Comparison of ENCODE assay signal across 10 mouse cellular contexts in genomic region chr19:38206669-38207068, GRCm38 (mm10). TPM values are rescaled to one million over a fixed set of nuclear protein-coding genes. Genes with fewer than 3 reads are reported as not detected.
DNase-seq lines count a peak whose midpoint lies in the region; ATAC-seq and TF ChIP-seq lines count a peak whose summit lies in the region.
"Had no signal": no experiment of that assay in that cellular context is flagged by ENCODE, and none has a peak within 500 bp of the region (broad histone marks: within the 10 kb centered on the region; RNA-seq: fewer than 3 reads in every experiment).

No protein-coding gene starts in this region.

- no peak overlapping the region for H3K4me3 ChIP-seq in forebrain, embryonic 11.5 days (ENCODE audit: low read depth, low read length)
- no peak overlapping the region for H3K4me3 ChIP-seq in forebrain, embryonic 10.5 days
- H3K4me3 ChIP-seq in lung, adult 2 months (replicated peaks; ENCODE audit: extremely low read depth, low read depth, low read length) = no peak overlapping the region
- no peak overlapping the region for H3K4me3 ChIP-seq in forebrain, embryonic 15.5 days
- H3K4me3 ChIP-seq: liver, embryonic 13.5 days had no signal

- H3K36me3 ChIP-seq in forebrain, embryonic 11.5 days (ENCODE audit: control insufficient read depth, insufficient read depth, low read length) = no peaks in the 10 kb centered on the region; the same call in 1 of the 2 replicates
- peaks cover 46% of the 10 kb centered on the region for H3K36me3 ChIP-seq in forebrain, embryonic 10.5 days (replicated peaks)
- H3K36me3 ChIP-seq in forebrain, embryonic 15.5 days = peaks cover 24% of the 10 kb centered on the region

- H3K4me2 ChIP-seq in forebrain, embryonic 11.5 days (ENCODE audit: low read depth, low read length, severe bottlenecking) = no peak overlapping the region
- no peak overlapping the region for H3K4me2 ChIP-seq in forebrain, embryonic 15.5 days (replicated peaks)
- H3K4me2 ChIP-seq: liver, embryonic 13.5 days had no signal

- no peaks in the 10 kb centered on the region for H3K27me3 ChIP-seq in forebrain, embryonic 11.5 days (ENCODE audit: control insufficient read depth, insufficient read depth, low read length)
- no peaks in the 10 kb centered on the region for H3K27me3 ChIP-seq in forebrain, embryonic 10.5 days (ENCODE audit: poor library complexity, severe bottlenecking)
- no peaks in the 10 kb centered on the region for H3K27me3 ChIP-seq in forebrain, embryonic 15.5 days
- H3K27me3 ChIP-seq: liver, embryonic 13.5 days had no signal

- H3K27ac ChIP-seq in forebrain, embryonic 11.5 days (ENCODE audit: low read depth, low read length) = no peak overlapping the region
- H3K27ac ChIP-seq in forebrain, embryonic 10.5 days = no peak overlapping the region
- no peak overlapping the region for H3K27ac ChIP-seq in forebrain, embryonic 15.5 days (replicated peaks)
- H3K27ac ChIP-seq: liver, embryonic 13.5 days had no signal

- WGBS in forebrain, embryonic 11.5 days = 55% methylated on average over 9 of the region's 9 CpGs
- 58% methylated on average over 9 of the region's 9 CpGs for WGBS in forebrain, embryonic 10.5 days
- 64% methylated on average over 9 of the region's 9 CpGs for WGBS in lung, adult 2 months
- 53% methylated on average over 9 of the region's 9 CpGs for WGBS in forebrain, embryonic 15.5 days

- ATAC-seq in forebrain, embryonic 11.5 days (replicated peaks; ENCODE audit: low FRiP score) = no peak
- 0 out of 2 replicates have a peak, but pooled peaks have one; percentile 66 for ATAC-seq in forebrain, embryonic 15.5 days (replicated peaks)

- no peak overlapping the region for H3K9ac ChIP-seq in forebrain, embryonic 11.5 days (ENCODE audit: low read length)
- no peak overlapping the region for H3K9ac ChIP-seq in forebrain, embryonic 15.5 days (replicated peaks)
- H3K9ac ChIP-seq: liver, embryonic 13.5 days had no signal

- peak; percentile 22; the same call in 1 of the 2 replicates for TF ChIP-seq CTCF in lung, adult 2 months (IDR thresholded peaks at IDR 0.05; ENCODE audit: insufficient read depth, low read length)

- no peaks in the 10 kb centered on the region for H3K4me1 ChIP-seq in forebrain, embryonic 11.5 days (replicated peaks; ENCODE audit: control insufficient read depth, insufficient read depth, low read length)
- no peaks in the 10 kb centered on the region for H3K4me1 ChIP-seq in forebrain, embryonic 10.5 days
- no peaks in the 10 kb centered on the region for H3K4me1 ChIP-seq in lung, adult 2 months (ENCODE audit: control insufficient read depth, insufficient read depth, low read length)
- H3K4me1 ChIP-seq in forebrain, embryonic 15.5 days = no peaks in the 10 kb centered on the region
- H3K4me1 ChIP-seq: liver, embryonic 13.5 days had no signal

- DNase-seq in forebrain, embryonic 11.5 days (ENCODE audit: low spot score) = peak; percentile 56
- DNase-seq in forebrain, embryonic 10.5 days (ENCODE audit: extremely low spot score, low spot score) = no peak
- no peak for DNase-seq in lung, adult 2 months
- no peak for DNase-seq in lung, postnatal 36 days
- peak; percentile 16 for DNase-seq in retina, postnatal 1 day
- DNase-seq in B cell, adult 2 months = no peak
- DNase-seq in urinary bladder, adult 18-20 months (ENCODE audit: low spot score in 2 of 2) = no peak
- DNase-seq: liver, embryonic 13.5 days had no signal

- no peak for TF ChIP-seq POLR2A in lung, adult 2 months (IDR thresholded peaks at IDR 0.05; ENCODE audit: borderline replicate concordance, extremely low read depth, low read depth, low read length)

- H3K9me3 ChIP-seq in forebrain, embryonic 11.5 days (ENCODE audit: control insufficient read depth, low read length) = no peaks in the 10 kb centered on the region
- peaks cover 2% of the 10 kb centered on the region; the same call in 1 of the 2 replicates for H3K9me3 ChIP-seq in forebrain, embryonic 10.5 days
- H3K9me3 ChIP-seq in forebrain, embryonic 15.5 days = no peaks in the 10 kb centered on the region
- H3K9me3 ChIP-seq: G1E; liver, embryonic 13.5 days had no signal

RNA-seq across cellular contexts. Expression of gene Fra10ac1, which starts 17.3 kb away (rescaled TPM):
- polyA plus RNA-seq in forebrain, embryonic 11.5 days (2014; fragmentation: Nextera tagmentation; extraction: Ambion mirVana) = 47.2 and 50.3 TPM in 2 replicates
- 45.8 and 47.6 TPM in 2 replicates for polyA plus RNA-seq in forebrain, embryonic 10.5 days (2016; fragmentation: Nextera tagmentation; extraction: Ambion mirVana)
- 3.1 and 4.5 TPM in 2 replicates for polyA plus RNA-seq in lung, adult 2 months (2012; rRNA removed)
- 53.7 and 54.9 TPM in 2 replicates for polyA plus RNA-seq in forebrain, embryonic 15.5 days (2015; fragmentation: Nextera tagmentation; extraction: Ambion mirVana)

RNA-seq across cellular contexts. Expression of gene Lgi1, which starts 57.7 kb away (rescaled TPM):
- 0.69 and 1.2 TPM in 2 replicates for polyA plus RNA-seq in forebrain, embryonic 11.5 days (2014; fragmentation: Nextera tagmentation; extraction: Ambion mirVana)
- polyA plus RNA-seq in forebrain, embryonic 10.5 days (2016; fragmentation: Nextera tagmentation; extraction: Ambion mirVana) = 0.25 and 0.63 TPM in 2 replicates
- 0.12 and 0.25 TPM in 2 replicates for polyA plus RNA-seq in lung, adult 2 months (2012; rRNA removed)
- 13.0 and 14.4 TPM in 2 replicates for polyA plus RNA-seq in forebrain, embryonic 15.5 days (2015; fragmentation: Nextera tagmentation; extraction: Ambion mirVana)
- polyA plus RNA-seq: G1E had no signal

Comparison
In these comparisons a context has a peak if more than half of its experiments do, and no peak if none do; other contexts are left out.
1. DNase-seq: peak in forebrain, embryonic 11.5 days (single experiment) and retina, postnatal 1 day (single experiment); none in forebrain, embryonic 10.5 days (single experiment), lung, adult 2 months (single experiment), lung, postnatal 36 days (single experiment), B cell, adult 2 months (0 of 2) and urinary bladder, adult 18-20 months (0 of 2).